Mouse (Mus musculus) lung, postnatal 0 days (tissue): ENCODE measurements around the gene Kcnj8.

Source experiments
- CTCF ChIP-seq: IDR thresholded peaks from 2 replicates; pipeline ENCODE4 v1.5.1; 2016; ENCODE audit warnings: antibody characterized with exemption, mild to moderate bottlenecking
- EP300 ChIP-seq: IDR thresholded peaks from 2 replicates; pipeline ENCODE4 v1.6.1; 2016; ENCODE audit warnings: antibody characterized with exemption, mild to moderate bottlenecking, control low read depth

DNA sequence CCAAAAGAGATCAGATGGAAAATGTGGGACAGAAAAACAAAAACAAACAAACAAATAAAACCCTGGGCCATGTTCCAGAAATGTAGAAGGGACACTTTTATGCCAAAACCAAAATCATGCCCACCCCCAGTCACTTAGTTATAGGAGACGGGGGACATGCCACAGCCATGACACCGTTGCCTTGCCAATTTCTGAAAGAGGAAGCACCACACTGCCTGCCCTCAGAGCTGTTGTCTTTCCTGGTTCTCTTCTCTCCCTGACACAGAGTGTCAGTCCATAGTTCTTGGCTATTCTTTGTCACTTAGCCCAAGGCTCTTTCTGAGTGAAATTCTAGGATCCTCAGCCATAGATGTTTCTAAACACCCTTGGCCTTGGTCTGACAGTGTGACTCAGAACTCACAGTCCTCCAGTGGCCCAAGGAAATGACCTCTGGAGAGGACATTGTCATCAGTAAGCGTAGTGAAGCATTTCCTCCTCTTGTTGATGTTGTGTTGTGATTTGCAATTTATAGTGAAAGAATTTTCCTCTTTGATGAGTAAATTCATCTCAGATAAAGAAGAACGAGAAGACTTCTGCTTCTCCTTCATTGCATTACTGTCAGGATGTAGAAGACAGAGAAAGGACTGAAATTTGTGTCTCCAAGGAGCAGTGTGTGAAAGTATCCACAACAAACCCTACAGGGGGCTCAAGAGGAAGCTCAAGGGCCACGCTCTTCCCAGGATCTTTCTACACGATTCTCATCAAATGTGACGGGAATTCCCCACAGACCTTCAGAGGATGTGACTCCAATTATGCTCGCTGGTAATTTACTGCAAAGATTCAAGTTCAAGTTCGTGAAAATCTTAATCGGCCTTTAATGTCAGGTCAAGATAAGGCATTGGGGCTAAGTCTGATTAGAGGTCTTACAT, 12.4 kb downstream of the Kcnj8 start:
- TF ChIP-seq CTCF = no peak
- no peak for TF ChIP-seq EP300
